Mouse (Mus musculus): Measurements from ENCODE around the gene Gal3st1.
"Not testable (repeated sequence)": the region's sequence is repeated elsewhere in the genome, so short reads cannot be mapped to it uniquely, and the experiment has no call there.

The Gal3st1 gene

DNA sequence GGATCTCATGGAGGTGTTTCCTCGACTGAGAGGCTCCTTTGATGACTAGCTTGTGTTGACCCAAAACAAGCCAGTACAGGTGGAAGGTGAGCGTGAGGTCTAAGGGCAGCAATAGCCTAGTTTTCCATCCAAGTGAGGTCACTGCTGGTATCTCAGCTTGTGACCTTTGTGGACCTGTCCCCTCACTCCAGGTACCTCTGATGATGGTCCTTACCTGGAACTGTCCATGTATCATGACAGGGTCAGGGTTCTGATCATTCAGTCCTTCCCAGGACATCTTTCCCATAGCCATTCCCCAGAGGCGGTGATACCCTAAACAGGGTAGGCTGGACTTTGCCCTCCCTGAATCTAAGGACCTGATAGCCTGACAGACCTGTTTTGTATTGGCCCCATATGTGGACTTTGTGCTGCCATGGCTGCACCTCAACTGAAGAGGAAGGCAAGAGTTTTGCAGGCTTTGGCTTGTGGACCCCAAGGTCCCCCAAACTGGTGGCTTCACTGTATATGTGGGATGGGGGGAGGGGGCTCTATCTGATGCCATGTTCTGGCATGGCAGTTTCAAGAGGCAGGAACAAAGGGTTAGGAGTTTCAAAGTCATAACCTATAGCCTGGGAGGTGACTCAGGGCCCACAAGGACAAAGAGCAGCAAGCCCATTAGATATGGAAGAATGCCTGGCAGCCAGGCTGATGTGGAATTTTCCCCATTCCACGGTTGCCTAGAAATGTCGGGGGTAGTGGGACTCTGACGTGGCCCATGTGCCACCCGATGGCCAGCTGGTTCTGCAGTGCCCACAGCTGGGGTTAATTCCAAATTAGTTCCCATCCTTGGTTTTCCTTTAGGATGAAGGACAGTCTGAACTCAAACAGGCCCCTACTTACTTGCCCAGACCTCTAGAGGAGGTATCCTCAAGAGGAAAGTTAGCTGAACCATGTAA is 894 bp upstream of the Gal3st1 start:
- no peak for DNase-seq (ENCODE audit: low spot score)

DNA sequence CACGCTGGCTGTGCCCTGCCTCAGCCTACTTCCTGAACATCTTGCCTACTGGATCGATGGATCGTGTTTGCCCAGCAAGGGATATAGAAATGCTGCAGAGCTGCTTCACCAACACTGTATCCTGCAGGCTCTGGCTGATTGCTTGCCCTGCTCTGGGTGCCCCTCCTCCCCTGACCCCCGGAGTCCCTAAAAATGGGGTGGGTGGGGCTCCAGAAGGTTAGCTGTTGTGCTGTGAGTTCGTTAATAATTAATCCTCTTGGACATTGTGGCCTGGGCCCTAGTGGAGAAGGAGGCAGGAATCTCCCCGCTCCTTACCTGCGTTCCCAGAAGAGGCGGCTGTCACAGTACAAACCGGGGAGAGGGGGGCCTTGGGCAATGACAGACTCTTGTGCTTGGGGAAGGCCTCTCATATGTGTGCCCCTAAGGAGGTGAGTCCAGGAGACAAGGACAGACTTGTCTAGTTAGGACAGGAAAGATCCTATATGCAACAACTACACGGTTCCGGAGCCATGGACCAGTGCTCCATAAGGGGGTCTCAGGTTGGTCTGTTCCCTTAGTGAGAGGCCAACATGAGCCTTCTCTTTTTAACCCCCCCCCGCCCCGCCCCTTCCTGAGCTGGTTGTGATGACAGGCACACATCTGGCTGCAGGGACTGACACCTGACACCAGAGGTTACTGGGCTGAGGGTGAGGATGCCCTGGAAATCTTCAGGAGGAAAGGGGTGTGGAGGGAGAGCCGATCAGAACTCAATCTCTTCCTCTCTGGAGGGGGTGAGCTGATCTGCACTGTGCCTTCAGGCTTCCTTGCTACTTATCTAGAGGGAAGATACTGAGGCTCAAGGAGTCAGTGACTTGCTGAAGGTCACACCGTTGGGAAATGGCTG is 668 bp downstream of the Gal3st1 start:
- no peak for DNase-seq (ENCODE audit: low spot score)

- DNase-seq (ENCODE audit: low spot score): no peak
Observed at GRCm38 (mm10) chr11:3989748-3990147, 6.3 kb downstream of the Gal3st1 start.

DNA sequence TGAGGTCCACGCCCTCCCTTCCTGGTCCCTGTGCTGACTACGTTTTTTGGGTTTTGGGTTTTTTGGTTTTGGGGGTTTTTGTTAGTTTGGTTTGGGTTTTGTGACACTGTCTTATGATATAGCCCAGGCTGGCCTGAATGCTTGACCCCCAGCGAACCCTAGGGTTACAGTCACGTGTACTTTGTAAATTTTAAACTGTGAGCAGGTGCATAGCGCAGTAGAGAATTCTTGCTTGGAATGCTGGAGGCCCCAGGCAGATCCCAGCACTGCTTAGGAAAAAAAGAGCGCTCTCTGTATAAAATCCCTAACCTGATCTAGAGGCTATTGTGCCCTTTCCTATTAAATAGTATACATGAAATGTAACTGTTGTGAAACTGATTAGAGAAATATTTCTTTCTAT is 9.7 kb downstream of the Gal3st1 start:
- DNase-seq (ENCODE audit: low spot score): no peak

DNA sequence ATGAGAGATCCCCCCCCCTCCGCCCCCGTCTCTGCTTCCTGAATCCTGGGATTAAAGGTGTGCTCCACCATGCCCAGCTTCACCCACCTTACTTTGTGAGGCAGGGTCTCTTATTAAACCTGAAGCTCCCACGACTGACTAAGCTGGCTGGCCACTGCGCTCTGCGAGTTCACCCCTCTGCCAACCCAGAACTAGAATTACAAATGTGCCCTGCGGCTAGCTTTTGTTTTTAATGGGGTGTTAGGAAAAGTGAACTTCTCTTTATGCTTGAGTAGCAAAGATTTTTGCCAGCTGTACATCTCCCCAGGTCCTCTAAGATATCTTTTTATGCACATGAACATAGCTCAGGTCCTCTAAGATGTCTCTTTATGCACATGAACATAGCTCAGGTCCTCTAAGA is 10.5 kb downstream of the Gal3st1 start:
- no peak for DNase-seq (ENCODE audit: low spot score)

DNA sequence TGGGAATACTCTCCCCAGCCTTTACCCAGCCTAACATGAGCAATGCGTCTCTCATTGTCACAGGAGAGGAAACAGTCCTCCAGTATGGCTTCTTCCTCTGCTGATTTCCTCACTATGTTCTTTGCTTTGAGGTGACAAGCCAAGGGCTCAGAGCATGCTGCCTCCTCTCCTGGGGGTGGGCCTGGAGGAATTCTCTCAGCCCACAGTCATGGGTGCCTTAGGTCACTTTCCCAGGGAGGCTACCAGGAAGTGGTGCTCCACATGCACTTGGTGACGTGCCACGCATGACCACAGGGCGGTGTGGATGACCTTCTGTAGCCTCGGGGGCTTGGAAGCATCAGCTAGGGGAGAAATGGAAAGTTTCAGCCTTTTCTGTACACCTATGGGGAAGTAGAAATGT is 12.1 kb downstream of the Gal3st1 start:
- DNase-seq (ENCODE audit: low spot score): no peak

- no peak for DNase-seq (ENCODE audit: low spot score)
Observed at GRCm38 (mm10) chr11:3996840-3997239, 13.4 kb downstream of the Gal3st1 start.

DNA sequence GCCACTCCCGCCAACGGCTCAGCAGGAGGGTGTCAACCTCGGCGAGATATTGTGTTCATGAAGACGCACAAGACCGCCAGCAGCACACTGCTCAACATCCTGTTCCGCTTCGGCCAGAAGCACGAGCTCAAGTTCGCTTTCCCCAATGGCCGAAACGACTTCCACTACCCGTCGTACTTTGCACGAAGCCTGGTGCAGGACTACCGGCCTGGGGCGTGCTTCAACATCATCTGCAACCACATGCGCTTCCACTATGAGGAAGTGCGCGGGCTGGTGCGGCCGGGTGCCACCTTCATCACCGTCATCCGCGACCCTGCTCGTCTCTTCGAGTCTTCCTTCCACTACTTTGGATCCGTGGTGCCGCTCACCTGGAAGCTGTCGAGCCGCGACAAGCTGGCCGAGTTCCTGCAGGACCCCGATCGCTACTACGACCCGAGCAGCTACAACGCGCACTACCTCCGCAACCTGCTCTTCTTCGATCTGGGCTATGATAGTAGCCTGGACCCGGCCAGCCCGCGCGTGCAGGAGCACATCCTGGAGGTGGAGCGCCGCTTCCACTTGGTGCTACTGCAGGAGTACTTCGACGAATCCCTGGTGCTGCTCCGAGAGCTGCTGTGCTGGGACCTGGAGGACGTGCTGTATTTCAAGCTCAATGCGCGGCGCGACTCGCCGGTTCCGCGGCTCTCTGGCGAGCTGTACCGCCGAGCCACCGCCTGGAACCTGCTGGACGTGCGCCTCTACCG is 14.7 kb downstream of the Gal3st1 start:
- no peak for DNase-seq (ENCODE audit: low spot score)

DNA sequence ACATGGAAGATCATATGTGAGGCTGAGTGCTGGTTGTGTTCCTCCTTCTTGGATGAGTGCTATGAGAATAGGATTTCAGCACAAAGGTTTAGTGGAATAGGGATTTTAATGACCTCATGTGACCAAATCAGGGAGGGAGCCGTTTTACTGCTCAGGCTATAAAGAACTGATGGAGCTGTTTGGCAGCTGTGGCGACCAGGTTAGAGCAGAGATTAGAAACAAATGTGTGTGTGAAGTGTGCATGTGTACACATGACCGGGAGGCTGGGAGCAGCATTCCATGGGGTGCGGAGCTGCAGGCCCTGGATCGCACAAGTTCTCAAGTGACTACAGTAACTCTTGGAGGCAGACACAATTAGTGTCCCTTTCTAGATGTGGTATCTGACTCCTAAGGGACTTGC is 16.1 kb downstream of the Gal3st1 start:
- no peak for DNase-seq (ENCODE audit: low spot score)

DNA sequence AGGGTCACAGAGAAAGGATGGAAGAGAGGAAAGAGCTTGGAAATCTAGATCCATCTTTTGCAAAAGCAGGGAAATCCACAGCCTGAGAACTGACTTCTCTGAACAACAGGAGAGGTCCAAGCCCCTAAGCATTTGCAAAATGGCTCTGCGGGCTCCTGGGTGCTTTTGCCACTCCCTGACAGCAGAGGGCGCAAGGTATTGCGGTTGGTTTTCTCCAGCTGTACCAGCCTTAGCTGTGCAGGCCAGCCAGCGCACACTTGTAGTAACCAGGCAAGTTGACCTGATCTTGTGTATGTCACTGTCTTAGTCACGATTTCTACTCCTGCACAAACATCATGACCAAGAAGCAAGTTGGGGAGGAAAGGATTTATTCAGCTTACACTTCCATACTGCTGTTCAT is 18.2 kb downstream of the Gal3st1 start:
- DNase-seq (ENCODE audit: low spot score): no peak

DNA sequence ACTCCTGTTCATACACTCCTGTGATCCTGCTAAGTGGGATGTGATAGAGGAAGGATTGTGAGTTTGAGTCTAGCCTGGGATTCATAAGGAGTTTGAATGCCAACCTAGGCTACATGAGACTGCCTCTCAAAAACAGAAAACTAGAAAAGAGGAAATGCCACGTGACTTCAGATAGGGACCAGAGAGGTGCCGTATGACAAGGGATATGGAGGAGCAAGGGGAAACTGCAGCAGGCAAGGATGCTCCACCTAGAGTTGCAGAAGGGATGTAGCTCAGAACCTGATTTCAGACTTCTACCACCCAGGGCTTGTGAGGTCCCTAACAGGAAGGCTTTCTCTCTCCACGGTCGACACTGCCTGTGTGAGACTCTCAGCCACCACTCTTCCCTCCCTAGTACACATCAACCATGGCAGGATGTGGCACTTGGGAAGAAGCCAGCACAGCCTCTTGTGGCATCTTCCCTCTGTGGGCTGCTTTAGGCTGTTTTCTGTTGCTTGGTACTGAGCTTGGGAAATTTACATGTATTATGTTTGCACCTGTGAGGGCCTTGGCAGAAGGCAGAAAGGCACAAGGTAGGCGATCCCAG is 21.9 kb downstream of the Gal3st1 start:
- DNase-seq (ENCODE audit: low spot score): no peak

DNA sequence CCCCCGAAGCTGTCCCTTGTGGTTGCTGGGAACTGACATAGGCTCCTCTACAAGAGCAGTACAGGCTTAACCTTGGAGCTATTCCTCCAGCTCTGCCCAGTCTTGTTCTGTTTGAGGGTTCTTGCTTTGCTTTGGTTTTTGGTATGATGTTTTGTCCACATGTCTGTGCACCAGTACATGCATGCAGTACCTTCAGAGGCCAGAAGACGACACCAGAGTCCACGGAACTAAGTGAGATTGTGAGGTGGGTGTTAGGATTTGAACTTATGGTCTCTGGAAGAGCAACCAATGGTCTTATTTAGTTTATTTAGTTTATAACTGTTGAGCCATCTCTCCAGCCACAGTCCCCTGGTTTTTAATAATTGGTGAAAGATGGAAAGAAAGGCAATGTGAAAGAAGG is 23.0 kb downstream of the Gal3st1 start:
- no peak for DNase-seq (ENCODE audit: low spot score)

- no peak for DNase-seq (ENCODE audit: low spot score)
Observed at GRCm38 (mm10) chr11:4012616-4013015, 29.2 kb downstream of the Gal3st1 start.

- DNase-seq (ENCODE audit: low spot score): not testable (repeated sequence)
Observed at GRCm38 (mm10) chr11:4015796-4016195, 32.4 kb downstream of the Gal3st1 start.

DNA sequence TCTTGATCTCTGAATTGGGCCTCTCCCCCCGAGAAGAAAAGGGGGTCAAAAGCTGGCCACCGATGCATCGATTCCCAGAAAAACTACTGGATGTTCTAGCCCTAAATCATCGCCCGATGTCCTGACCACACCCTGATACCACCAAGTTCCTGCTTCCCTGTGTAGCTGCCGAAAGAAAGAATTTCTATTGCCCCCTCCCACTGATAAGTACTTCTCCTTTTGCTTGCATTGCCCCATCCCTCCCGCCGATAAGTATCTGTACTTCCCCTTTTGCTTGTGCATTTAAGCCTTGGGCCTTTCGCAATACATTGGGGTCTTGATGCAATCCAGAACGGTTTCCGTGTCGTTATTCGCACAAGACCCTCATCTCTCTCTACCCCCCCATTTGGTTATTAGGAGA is 38.7 kb downstream of the Gal3st1 start:
- not testable (repeated sequence) for DNase-seq (ENCODE audit: low spot score)

GRCm38 (mm10) chr11:4023321-4023720 is 39.9 kb downstream of the Gal3st1 start:
- DNase-seq (ENCODE audit: low spot score): no peak

- no peak for DNase-seq (ENCODE audit: low spot score)
Observed at GRCm38 (mm10) chr11:4027066-4027465, 43.6 kb downstream of the Gal3st1 start.

- DNase-seq (ENCODE audit: low spot score): no peak
Observed at GRCm38 (mm10) chr11:4027561-4028334, 44.3 kb downstream of the Gal3st1 start.

DNA sequence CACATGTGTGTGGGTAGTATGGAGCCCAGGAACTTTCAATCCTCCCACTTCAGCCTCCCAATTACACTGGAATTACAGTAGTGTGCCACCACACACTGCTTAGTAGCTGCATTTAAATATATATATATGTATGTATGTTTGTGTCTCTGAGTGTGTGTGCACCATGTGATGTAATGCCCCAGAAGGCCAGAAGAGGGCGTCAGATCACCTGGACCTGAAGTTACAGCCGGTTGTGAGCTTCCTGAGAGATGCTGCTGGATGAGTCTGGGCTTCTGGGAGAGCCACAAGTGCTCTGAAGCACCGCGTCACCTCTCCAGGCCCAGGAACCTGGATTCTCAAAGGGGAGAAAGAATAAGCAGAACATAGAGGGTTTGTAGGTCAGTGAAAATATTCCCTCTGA is 45.9 kb downstream of the Gal3st1 start:
- no peak for DNase-seq (ENCODE audit: low spot score)

DNA sequence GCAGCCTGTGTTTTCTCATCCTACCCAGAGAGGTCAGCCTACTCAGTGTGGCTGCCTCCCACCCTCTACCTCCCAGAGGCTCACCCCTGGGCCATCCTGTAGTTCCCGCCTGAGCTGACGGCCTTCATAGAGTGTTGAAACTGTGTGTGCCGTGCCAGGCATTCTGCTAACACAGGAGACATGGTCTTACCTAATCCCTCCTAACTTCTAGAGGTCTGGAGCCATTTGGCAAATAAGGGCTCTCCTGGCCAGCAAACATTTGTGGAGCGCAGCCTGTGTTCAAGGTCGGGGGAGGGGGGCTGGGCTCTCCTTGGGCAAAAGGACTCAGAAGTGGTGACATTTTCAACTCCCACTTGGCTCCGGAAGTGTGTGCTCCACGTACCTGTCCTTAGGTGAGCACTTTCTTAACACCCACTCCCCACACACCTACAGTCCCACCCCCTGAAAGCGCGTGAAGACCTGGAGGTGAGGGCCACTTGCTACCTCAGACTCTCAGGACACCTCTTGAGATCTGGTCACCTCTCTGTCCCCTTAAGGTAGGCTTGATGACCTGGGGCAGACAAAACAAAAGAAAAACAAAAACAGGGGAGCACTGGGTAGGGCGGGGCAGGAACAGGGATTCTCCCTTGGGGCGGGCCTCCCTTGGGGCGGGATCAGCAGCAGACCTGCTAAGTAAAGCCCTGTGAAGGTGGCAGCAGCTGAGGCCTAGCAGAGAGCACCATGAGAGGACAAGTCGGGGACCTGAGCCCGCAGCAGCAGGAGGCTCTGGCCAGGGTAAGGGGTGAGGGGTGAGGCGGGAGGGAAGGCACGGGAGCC is 47.9 kb downstream of the Gal3st1 start, which contains the start of gene Sec14l4:
Gene Sec14l4, plus strand, starts transcription at position 337 of the 816 bp plus-strand sequence.
- DNase-seq (ENCODE audit: low spot score): no peak
